Mouse (Mus musculus) ovary, postnatal 14 days (tissue): ENCODE measurements around the gene Wnt10a.
"Not testable (repeated sequence)": the region's sequence is repeated elsewhere in the genome, so short reads cannot be mapped to it uniquely, and the experiment has no call there.

Source experiments
- DNase-seq: peaks from one replicate; pipeline ENCODE4 v3.0.0; 2022; ENCODE audit warnings: low spot score

Gene Wnt10a

DNA sequence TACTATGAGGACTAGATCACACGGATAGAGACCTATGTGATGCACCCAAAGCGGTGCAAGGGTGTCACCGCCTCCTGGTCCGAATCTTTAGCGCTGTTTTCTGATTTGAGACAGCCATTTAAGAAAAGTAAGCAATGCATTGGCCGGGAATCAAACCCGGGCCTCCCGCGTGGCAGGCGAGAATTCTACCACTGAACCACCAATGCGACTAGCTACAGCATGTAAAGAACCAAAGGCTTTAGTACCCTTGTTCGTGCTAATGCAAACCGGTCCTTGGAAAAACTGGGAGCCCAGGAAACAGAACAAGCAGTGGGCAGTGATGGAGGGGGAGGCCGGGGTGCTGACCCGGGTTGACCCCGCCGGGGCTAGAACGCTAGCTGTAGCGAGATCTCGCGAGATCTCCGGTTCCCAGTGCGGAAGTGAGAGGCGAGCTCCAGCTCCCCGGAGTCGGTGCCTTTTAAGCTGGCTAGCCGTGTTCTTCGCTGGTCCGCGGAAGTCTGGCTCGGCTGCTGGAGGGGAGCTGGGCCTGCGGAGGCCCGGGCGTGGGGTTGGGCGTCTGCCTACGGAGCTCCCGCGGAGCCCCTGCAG, 25.4 kb downstream of the Wnt10a start:
- DNase-seq, result peak; percentile 79

DNA sequence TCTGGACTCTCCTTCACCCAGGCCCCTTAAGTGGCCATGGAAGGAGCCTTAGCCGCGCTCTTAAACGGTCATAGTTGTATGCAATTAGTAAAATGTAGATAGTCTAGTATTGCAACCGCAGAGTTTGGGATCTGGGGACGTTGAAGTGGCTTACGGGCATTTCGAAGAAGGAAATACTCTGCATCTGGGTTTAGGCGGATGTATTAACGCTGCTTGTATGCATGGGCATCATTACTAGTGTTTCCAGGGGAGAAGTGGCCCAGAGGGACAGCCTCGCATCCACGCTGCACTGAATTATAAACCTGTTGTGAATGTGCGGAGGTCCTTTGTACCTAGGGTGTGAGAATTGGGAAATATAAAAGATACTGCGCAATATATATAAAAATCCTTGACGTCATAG, 25.9 kb downstream of the Wnt10a start:
- DNase-seq, result no peak

DNA sequence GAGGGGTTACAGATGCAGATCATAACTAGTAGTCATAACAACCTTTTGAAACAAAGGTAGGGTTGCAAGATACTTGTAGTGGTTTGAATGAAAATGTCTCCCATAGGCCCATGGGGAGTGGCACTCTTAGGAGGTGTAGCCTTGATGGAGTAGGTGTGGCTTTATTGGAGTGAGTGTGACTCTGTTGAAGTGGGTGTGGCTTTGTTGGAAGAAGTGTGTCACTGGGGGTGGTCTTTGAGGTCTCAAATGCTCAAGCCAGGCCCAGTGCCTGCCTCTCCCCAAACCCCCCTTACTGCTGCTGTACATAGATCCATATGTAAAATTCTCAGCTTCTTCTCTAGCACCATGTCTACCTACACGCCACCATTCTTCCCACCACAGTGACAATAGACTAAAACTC, 27.2 kb downstream of the Wnt10a start:
- no peak for DNase-seq

DNA sequence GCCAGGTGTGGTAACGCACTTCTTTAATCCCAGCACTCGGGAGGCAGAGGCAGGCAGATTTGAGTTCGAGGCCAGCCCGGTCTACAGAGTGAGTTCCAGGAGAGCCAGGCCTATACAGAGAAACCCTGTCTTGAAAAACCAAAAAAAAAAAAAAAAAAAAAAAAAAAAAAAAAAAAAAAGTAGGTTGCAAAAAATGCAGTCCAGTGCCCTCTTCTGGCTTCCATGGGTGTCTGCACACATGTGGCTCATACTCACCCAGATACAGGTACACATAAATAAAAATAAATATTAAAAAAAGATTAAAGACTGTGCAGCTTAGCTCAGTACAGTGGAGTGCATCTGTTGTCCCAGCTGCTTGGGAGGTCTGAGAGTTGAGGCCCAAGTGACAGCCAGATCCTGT, 32.3 kb downstream of the Wnt10a start:
- not testable (repeated sequence) for DNase-seq

DNA sequence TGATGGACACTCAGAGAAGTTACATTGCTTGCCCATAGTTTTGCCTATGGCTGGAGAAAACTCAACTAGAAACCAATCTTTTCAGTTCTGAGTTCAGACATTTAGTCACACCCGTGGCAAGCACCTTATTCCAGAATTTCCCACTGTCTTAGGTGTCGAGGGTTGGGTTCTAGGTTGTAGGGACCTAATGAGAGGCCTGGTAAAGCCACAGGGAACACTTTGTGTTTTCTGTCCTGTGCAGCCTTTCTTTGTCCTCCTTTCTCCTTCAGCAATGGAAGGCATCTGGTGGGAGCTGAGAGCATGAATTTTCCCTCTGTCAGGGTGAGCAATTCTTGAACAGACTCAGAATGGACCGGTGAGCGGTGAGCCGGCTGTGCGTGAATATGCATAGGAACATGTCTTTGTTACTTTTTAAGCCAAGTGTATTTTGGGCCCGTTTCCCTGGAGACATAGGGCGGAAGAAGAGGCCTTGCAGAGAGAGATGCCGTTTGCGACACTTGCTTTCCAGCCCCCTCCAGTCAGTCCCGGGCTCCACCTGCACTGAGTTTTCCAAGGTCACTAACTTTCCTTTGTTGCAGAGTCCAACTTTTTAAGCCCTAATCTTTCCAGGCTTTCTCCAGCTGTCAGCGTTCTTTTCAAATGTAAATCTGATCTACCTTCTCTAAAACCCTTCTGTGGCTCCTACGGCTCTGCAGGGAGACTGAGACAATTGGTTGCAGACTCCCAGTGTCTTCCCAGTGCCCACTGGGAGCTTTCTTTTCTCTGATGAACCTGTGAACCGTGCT, 33.4 kb downstream of the Wnt10a start:
- DNase-seq, result no peak

DNA sequence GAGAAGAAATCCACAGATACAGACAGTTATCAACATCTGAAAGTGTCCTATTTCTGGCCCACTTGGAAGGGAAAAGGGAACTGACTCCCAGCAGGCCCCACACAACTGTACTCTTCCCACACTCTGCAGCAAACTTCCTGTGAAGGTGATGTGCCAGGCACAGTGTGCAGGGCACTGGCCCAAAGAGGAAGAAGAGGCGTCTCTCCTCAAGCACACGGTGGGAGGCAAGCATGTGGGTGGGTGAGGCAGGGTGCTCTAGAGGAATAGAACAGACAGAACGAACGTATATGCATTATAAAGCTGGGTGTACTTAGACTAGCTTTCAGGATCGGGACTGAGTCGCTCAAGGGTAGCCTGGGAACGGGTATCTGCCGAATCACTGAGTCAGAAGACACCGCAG, 38.7 kb downstream of the Wnt10a start:
- no peak for DNase-seq

DNA sequence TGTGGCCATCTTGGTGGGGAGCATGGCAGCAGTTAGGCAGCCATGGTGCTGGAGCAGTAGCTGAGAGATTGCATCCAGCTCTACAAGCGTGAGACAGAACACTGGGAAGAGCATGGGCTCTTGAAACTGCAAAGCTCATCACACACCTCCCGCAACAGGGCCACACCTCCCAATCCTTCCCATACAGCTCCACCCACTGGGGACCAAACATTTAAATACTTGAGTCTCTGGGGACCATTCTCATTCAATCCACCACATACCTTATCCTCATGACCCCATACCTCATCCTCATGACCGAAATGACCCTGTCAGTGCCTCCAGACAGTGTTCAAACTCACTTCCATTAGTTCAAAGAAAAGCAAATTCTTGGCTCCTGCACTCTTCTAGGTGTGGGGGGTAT, 41.9 kb downstream of the Wnt10a start:
- no peak for DNase-seq

DNA sequence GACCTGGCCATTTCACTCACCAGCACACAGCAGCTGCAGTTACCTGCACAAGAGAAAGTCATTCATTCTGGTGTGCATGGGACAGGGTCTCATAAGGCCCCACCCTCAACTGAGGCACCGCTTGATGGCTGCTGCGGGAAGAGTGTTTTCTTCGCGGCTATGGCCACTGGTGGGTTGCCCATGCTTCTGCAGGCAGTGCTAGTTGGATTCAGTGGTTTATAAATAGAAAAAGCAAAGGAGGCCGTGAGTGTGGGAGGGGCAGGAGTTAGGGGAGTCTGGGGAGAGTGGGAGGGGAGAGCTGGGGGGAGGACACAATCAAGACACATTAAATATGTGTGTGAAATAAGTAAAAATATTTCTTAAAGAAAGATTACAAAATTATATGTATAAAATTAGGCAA, 51.8 kb downstream of the Wnt10a start:
- DNase-seq, result no peak

DNA sequence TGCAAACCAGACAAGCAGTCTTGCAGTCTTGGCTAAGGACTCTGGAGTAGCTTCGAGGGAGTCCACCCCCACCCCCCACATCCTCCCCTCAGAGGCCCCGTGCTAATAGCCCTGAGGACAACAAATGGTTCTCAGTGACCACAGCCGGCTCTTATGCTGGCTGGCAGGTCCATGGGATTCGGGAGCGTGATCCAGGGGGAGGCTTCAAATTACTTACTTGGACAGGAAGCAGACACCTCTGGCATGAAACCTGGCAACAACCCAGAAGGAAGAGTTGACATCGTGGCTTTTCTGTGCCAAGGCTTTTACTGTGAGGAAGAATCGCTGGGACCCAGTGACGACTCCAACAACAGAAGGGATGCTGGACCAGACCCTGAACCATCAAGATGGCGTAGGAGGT, 55.0 kb downstream of the Wnt10a start:
- no peak for DNase-seq

DNA sequence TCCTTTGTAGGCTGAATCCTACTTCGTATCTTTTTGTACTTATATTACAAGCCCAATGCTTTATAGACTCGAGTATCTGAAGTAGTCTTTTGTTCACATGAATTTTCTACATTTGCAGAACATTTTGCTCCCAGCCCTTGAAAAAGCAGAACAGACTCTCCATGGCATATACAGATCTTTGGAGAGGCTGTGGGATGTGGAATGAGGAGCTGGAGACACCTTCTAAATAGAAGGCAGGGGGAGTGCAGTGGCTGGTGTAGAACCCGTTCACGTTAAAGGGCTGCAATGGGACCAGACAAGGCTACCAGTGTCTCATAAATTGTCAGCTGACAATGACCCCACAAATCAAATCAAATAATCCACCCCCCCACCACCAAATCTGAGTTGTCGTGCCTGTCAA, 57.6 kb downstream of the Wnt10a start:
- DNase-seq, result no peak

DNA sequence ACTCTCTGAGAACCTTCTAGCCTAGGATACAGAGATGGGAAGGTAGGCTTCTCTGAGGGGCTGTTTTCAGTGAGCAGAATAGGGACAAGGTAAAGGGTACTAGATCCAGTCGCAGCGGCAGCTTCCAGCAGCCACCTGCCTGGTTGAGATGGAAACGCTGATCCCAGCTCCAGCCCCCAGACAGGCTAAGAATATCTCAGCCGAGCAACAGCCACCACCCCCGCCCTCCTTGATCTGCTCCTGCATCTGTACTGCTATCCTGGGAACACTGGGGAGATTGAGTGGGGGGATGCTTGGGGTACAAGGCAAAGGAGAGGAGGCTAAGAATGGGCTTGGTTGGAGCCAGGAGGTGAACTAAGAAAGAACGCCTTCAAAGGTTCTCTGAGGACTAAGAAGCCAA, 58.9 kb downstream of the Wnt10a start:
- DNase-seq, result no peak

DNA sequence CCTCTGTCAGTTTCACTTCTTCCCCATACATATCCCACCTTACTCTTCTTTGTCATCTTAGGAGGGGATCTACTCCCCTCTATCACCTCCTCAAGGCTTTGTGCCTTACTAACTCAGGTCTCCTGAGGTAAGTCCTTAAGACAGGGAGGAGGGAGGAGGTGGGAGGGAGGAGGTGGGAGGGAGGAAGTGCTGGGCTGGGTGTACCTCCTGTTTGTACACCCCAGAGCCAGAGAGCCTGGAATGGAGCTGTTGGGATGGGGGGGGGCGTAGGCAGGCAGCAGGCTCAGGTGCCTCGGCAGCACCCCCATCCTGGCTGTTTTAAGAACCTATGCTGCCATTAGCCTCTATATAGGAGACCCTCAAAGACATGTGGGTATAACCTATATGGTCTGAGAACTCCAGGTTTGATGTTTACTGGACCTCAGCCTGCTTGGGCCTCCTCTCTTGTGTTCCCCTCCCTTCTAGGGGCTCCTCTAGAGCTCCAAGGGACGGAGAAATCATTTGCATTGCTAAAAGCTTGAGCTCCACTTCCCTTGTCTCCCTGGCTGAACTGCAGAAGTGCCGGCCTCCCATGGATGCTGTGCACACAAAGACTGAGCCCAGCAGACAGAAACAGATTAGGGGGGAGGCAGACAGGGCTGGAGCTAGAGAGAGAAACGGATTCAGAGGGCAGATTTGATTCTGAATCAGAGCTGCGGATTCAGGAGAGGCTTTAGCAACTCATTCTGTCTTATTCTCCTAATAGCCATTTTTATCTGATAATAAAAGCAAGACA, 59.9 kb downstream of the Wnt10a start:
- no peak for DNase-seq
